Mouse (Mus musculus): Measurements from ENCODE around the gene Ism1.

The Ism1 gene

DNA sequence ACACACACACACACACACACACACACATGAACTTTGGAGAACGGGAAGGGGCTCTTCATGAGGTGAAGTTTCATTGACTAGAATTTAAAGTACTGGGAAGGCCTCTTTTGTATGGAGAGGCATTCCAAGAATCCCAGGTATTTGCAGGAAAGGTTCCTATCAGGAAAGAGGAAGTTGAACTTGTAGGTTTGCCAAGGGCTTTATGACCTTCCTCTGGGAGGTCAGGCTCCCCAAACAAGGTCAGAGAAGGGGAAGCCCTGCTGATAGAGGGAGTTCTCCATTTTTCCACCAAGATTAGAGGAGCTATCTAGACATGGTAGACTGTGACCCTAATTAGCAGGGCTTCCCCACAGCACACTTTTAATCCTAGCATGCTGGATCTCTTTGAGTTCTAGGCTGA lies 39.8 kb downstream of the Ism1 start:
- DNase-seq = no peak

DNA sequence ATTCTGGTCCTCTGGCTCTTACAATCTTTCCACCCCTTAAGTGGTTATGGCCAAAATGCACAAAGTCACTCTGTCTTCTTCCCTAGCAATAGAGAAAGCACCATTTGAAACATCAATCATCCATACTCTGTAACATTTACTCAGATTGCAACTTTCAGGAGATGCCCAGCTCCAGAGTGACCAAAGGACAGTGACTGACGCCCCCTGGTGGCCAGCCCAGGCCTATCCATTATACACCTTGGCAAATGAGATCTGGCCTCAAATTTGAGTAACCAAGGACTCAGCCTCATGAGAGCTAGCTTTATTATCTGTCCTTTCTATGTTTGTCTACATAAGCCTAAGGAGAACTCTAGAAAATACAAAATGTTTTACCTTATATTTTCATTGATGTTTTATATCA lies 44.7 kb downstream of the Ism1 start:
- DNase-seq = peak in 1 of 2 experiments; percentile 3

DNA sequence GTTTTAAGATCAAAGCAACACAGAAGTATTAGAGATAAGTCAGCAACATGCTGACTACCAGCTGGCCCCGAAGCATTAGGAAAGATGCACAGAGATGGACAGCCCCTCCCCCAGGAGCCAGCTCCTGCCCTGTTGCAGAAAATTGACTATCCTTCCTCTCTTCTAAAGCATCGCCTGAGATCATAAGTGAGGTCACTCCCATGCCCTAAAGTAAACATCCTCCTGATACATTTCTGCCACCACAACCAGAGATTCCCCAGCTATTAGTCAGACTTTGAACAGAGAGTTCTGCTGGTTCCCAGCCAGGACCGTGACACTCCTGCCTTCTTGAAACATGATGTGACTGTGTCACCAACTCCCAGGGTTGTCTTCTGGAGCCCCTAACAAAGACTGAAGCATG lies 45.3 kb downstream of the Ism1 start:
- DNase-seq = no peak

DNA sequence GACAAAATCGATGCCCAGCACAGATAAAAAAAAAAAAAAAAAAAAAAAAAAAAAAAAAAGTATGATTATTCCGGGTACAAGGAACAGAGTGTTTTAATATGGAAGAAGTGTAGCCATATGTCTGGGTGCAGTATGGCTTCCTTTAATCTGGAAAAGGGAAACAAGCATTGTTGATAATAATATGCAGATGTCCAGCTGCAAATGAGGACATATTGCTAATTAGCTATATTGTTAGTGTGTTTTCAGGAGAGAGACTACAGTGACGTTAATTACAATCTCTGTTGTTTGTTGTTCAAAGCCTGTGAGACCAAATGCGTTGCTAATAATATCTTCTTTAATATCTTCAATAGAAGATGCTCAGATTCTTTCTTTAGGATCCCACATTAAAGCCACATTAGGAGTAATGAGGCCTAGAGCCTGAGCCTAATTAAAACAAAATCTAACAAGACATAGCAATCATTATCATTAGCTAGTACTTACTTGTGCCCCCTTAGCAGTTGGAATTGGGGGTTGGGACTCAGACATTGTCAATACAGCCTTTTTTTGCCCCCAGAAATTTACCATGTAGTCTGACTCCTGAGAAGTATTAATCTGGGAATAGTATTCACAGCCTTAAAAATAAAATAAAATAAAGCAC lies 46.3 kb downstream of the Ism1 start:
- DNase-seq = no peak

DNA sequence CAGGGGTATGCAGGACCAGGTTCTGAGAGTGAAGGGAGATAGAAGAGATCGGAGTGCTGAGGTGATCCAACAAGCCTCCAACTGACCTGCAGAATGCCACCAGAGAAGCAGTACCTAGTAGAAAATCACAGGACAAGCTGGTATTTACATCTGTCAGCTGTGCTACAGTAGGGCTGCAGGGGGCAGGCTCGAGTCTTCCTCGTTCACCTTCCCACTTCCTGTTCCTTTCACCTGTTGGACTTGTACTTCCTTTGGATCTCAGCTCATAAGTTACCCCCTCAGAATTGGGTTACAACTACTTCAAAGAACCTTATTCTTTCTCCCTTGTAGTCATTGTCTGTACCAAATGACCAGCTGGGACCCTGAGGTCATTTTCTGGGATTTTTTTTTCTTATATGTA lies 47.4 kb downstream of the Ism1 start:
- no peak for DNase-seq

DNA sequence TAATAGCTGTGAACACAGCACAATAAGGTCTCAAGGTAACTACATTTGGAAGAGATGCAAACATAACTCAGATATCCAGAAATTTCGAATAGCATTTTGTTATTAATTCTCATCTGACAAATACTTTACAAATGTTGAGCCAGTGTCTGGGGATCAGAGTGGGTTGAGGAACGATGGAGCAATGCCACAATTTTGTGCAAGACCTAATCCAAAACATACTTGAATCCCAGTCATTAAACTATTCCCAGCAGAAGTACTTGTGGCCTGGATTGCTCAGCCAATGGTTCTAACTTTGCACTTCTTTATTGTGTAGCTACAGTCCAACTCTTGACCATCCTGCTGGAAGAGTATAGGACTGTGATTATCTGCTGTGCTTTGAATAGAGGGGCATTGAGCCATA lies 50.1 kb downstream of the Ism1 start:
- no peak for DNase-seq

DNA sequence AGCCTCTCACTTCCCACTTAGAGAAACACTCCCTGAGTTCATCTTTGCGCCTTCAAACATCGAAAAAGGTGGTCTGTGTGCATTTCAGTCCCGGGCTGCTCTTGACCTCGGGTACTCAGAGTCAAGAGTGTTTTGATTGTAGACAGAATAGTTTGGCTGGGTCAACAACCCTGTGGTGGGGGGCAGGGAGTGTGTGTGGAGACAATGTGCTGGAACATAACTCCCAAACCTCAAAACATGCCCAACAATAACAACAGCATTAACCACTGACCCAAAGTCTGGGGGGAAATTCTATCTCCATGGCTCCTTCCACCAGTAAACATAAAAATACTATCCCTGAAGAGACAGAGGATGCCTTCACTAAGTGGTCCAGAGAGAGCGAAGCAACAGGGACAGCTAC lies 51.4 kb downstream of the Ism1 start:
- no peak for DNase-seq

DNA sequence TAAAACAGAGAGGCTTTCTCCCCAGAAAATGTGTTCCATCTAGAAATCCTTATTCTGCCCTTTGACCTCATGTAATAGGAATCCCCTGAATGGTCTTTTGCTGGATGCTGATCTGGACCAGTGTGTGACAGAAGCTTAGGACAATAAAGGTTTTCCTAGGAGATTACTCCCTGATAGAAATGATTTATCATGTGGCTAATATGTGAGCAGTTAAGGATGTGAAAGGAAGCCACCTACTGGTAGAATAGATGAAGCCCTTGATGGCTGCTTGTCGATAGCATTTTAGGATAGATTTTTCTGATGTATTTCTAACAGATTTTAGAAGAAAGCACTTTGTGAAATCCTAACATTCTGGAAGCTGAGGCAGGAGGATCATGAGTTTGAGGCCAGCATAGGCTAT lies 64.4 kb downstream of the Ism1 start:
- DNase-seq = no peak

DNA sequence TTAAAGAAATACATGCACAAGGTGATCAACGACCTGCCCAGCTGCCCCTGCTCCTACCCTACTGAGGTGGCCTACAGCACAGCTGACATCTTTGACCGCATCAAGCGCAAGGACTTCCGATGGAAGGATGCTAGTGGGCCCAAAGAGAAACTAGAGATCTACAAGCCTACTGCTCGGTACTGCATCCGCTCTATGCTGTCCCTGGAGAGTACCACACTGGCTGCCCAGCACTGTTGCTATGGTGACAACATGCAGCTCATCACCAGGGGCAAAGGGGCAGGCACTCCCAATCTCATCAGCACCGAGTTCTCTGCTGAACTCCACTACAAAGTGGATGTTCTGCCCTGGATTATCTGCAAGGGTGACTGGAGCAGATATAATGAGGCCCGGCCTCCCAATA lies 79.0 kb downstream of the Ism1 start:
- DNase-seq = no peak

DNA sequence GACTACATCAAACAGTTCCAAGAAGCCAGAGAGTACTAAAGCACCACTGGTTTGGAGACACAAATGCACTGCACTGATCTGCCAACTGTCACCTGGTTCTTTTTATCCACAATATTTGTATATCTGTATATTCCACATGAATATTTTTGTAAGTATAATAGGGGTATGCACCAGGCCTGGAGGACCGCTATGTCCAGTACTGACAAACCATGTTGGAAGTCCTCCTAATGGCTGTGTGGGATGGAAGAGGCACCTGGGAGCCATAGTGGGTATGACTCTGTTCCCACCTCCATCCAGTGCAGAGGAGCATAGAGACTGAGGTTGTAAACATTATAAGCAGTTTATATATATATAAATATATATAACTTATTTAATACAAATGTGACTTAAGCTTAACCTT lies 79.5 kb downstream of the Ism1 start:
- DNase-seq = no peak

DNA sequence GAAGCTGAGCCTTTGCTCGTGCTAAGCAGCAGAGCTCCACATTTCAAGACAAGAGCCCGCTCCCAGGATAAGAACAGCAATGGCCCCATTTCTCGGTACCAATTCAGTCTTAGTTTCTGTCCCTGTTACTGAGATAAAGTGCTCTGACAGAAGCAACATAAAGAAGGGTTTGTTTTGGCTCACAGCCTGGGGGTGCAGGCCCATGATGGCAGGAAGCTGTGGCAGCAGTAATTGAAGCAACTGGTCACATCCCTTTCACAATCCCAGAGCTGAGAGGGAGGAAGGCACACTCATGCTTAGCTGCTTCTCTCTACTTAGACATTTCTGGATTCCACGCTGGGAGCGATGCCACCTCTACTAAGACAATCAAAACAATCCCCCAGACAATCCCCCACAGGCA lies 86.4 kb downstream of the Ism1 start:
- no peak for DNase-seq

DNA sequence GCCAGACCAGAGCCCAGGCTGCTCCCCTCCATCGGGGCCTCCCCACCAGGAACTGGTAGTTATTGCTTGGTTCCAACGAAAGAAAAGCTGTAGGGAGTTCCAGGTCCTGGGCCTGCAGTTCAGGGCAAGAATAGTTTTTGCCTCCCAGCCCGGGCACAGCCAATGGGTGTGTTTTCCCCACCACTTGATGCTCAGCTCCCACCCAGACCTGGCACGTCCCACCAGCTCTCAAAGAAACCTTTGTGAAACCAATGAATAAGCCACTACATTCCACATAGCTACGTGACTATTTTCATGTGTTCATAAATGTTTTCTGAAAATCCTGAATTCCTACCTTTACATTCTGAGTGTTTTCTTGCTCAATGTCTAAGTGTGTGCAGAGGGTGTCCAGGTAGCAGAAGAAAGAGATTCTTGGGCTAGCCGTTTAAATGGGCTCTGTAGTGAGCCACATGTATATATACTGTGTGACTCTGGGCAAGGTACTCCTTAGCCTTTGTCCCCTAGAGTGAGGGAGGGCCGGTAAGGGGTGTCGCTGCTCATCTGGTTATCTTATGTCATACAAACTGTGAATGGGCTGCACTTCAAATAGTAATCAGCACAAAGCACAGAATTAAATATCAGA lies 97.1 kb downstream of the Ism1 start:
- no peak for DNase-seq

DNA sequence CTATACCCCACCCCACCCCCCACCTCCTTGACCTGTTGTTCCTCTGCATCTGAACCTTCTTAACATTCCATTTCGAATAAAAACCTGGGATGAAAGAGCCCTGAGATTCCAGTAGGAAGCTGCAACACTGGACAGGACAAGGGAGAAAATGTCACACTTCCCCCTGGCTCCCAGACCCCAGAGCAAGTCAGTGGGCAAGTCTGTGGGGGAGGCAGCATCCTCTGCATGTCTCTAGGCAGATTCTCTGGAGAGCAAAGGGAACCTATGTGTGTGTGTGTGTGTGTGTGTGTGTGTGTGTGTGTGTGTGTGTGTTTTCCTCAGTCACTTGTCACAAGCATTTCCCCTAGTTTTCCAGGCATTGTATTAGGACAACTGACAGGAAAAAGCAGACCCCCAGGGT lies 98.7 kb downstream of the Ism1 start:
- no peak for DNase-seq

DNA sequence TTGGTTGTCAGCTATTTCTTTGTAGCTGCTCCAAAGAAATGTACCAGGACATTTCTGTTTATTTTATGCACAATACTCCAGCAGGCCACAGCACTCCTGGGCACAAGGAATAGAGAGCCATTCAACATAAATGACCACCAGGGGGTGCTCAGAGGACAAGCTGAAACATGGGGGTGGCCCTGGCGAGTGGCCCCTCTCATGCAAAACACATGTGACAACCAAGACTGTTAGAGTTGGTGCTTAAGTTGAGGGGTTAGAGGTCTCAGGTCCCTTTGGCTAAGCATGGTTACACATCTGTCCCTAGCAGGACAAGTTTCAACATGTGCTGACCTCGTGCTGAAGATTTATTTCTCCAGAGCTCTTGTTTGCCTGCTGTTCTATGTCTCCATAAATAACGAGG lies 100.3 kb downstream of the Ism1 start:
- peak in 1 of 2 experiments; percentile 5 for DNase-seq

DNA sequence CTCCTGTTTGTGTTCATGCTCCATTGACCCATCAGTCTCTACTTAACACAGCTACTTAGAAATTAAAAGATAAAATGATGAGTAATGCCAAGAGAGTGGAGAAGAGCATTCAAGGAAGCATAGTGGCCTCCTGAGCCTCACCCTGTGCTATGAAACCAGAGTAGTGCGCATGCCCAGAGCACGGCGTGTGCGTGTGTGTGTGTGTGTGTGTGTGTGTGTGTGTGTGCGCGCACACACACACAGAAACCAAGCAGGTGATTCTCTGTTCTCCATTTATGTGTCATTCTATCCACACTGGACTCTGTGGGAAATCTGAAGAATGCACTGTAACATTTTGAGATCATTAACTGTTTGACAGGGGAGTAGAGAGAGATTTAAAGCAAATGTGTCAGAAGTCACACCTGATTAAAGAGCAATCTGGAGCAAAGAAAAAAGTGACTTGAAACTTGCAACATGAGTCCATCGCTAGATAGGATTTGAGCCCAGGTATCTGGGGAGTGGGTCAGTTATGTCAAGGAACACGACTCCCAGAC lies 105.4 kb downstream of the Ism1 start:
- no peak for DNase-seq

DNA sequence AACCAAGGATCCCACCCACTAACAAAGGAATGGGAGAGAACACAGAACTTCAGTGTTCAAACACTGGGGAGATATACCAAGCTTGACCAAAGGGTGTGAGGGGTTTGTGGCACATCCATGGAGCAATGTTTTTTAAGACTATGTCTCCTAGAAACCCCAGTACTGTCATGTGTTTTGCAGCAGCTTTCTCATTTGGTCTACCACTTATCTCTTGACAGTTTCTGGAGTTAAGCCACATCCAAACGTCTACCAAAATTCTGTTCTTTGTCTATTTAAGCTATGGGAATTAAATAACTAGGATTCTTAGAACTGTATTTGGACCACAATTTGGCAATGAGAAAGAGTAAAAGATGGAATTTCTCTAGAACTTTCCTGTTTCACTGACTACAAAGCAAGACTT lies 106.5 kb downstream of the Ism1 start:
- DNase-seq = no peak

DNA sequence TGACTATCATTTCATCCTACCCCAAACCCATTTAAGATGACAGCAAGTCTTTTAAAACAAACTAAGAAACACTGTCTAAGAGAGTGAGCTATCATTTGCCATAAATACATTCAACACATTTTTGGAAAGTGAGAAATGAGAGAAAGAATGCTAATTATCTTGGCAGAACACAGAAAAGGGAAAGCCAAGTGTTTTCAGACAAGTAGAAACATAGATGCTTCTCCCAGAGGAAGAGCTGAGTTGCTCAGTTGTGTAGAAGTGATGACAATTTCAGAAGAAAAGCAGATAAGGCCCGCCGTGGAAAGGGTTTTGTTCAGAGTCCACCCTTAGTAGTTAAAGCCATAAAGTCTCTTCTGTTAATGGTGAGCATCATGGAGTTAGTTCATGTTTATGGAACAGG lies 107.0 kb downstream of the Ism1 start:
- no peak for DNase-seq

DNA sequence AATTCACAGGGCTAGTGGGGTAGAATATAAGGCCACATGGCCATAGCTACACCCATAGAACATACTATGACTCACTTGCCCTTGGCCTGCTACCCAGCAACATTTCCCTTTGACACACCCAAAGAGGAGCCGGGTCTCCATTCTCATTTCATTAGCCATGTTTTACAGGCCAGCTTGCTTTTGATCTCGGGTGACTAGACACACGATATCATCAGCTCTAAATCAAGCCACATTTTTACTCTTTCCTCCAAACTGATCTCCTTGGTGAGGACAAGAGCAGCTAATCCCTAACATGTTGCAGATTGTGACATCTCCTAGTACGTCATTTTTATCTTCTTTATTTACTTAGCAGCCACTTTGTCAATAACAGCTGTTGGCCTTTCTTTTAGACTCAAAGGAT lies 110.7 kb downstream of the Ism1 start:
- no peak for DNase-seq

DNA sequence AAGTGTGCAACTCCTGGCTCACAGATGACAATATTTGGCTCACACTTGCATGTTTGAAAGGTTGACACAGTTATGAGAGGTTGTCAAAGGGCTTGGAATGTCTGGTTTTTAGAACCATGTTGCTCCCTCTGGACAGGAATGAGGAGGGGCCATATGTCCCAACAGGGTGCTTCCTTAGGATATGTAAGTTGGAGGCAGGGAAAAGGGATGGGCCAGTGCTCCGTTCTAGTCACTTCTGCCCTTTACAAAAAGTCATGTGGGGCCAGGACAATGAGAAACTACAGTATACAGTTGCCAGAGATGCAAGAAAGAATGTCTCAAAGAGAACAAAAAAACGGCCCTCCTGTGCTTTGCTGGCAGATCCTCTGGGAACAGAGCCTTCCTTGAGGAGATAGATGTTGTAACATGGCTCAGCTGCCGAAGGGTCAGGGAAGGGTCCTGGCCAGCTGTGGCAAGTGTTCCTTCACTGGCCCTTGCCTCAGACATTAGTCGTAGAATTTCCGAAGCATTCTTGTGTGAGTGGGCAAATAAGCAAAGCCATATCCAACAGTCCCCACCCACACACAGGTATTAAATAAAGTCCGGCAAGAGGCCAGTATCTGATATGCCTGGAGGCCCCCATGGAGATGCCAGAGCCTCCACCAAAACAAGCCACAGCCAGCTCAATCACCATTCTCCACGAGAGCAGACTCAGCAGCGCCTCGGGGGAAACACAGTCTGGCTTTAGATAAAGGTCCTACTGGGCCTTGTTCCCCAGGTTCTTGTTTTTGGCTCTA lies 114.6 kb downstream of the Ism1 start:
- no peak for DNase-seq

DNA sequence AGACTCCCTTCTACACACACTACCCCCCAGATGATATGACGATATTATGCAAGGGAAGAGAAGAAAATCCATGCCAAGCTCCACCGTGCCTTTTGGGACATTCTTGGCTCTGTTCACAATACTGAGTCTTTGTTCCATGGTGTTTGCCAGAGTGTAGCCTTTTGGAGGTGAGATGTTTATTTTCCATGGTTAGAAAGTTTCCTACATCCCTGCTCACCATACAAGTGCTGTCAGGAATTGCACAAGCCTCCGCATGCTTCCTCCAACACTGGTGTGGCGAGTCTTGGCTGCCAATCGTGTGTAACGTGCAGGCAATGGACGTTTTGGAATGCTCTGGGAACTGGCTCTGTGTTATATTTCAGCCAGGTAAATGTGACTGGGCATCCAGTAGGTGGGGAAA lies 126.1 kb downstream of the Ism1 start:
- DNase-seq = no peak

DNA sequence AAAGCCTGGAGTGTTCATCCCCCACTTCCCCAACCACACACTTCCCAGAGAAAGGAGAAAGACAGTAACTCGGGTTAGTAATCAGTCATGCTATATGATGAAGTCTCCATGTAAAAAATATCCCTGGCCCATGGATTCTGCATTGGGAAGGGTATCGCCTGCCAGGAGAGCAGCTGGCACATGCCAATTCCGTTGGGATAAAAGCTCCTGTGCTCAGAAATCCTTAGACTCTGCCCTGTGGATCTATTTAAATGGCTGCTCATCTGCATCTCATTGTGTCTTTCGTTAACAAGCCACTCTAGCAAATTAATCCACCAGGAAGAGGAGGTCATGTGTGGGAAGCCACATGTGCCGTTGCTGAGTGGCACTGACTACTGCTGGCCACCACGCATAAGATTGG lies 129.9 kb downstream of the Ism1 start:
- DNase-seq = no peak

Data from spleen, adult 18-20 months (tissue).